Mouse (Mus musculus): ENCODE results near the gene Prr14.
A peak's percentile ranks its signal among the peaks of the same experiment; 100 is the strongest.

GRCm38 (mm10) chr7:127477687-127478634 is 18.6 kb downstream of the Prr14 start:
- TF ChIP-seq POLR2A (IDR thresholded peaks at IDR 0.05; ENCODE audit: borderline replicate concordance, insufficient read depth, low read length) (peak; percentile 75; the same call in 1 of the 2 replicates), CTCF (IDR thresholded peaks at IDR 0.05; ENCODE audit: borderline replicate concordance, insufficient read depth, low read depth, low read length) (no peak)

Data from cerebellum, adult 2 months (tissue).